In the genomic region with DNA sequence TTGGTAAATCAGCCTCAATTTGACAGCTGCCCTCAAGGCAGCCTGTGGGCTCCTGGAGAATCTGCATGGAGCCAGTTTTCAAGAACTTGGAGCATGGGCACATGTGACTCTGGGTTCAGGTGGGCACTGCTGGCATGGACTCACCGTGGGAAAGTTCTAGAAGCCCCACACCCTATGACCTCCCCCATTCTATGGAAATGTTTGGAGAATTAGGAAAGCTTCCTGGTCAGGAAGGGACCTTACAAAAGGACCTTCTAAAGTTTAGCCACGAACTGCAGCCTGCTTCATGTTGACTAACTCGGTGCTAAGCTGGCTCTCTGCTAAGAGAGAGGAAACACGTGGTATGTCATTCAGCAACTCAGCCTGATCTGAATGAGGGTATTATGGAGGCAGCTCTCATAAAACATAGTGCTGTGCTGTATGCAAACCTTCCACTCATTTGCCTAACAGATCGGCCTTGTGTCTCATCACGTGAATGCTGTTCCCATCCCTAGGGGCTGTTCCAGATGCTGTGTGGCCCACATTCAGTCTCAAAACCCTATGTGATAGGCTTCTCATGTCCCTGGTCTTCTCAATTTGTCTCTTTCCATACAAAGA, we compare ENCODE assay signal across 22 mouse cellular contexts. TPM values are rescaled to one million over a fixed set of nuclear protein-coding genes. Genes with fewer than 3 reads are reported as not detected.
DNase-seq lines count a peak whose midpoint lies in the region; ATAC-seq lines count a peak whose summit lies in the region.
"Had no signal": no experiment of that assay in that cellular context is flagged by ENCODE, and none has a peak within 500 bp of the region (broad histone marks: within the 10 kb centered on the region; RNA-seq: fewer than 3 reads in every experiment).

No protein-coding gene starts in this region.

- H3K4me1 ChIP-seq in midbrain, embryonic 11.5 days (ENCODE audit: control insufficient read depth, insufficient read depth, low read length): no peaks in the 10 kb centered on the region
- no peaks in the 10 kb centered on the region for H3K4me1 ChIP-seq in midbrain, embryonic 13.5 days (replicated peaks)
- H3K4me1 ChIP-seq in limb, embryonic 15.5 days: no peaks in the 10 kb centered on the region
- H3K4me1 ChIP-seq: forebrain, embryonic 12.5 days had no signal

- H3K4me3 ChIP-seq in midbrain, embryonic 11.5 days (ENCODE audit: low read depth, low read length): no peak overlapping the region
- no peak overlapping the region for H3K4me3 ChIP-seq in midbrain, embryonic 13.5 days (replicated peaks)
- no peak overlapping the region for H3K4me3 ChIP-seq in limb, embryonic 15.5 days
- H3K4me3 ChIP-seq: forebrain, embryonic 12.5 days; heart, adult 2 months; layer of hippocampus, adult 2 months had no signal

- H3K4me2 ChIP-seq in midbrain, embryonic 11.5 days: no peak overlapping the region
- H3K4me2 ChIP-seq in midbrain, embryonic 13.5 days (replicated peaks): no peak overlapping the region
- H3K4me2 ChIP-seq in limb, embryonic 15.5 days: no peak overlapping the region
- H3K4me2 ChIP-seq: forebrain, embryonic 12.5 days had no signal

- 83% methylated on average over 6 of the region's 6 CpGs for WGBS in midbrain, embryonic 11.5 days
- WGBS in midbrain, embryonic 13.5 days: 80% methylated on average over 6 of the region's 6 CpGs
- 65% methylated on average over 6 of the region's 6 CpGs for WGBS in limb, embryonic 15.5 days

- no peaks in the 10 kb centered on the region for H3K36me3 ChIP-seq in midbrain, embryonic 11.5 days (ENCODE audit: control insufficient read depth, insufficient read depth, low read length)
- no peaks in the 10 kb centered on the region for H3K36me3 ChIP-seq in midbrain, embryonic 13.5 days
- no peaks in the 10 kb centered on the region for H3K36me3 ChIP-seq in limb, embryonic 15.5 days
- H3K36me3 ChIP-seq: forebrain, embryonic 12.5 days had no signal

- no peak overlapping the region for H3K9ac ChIP-seq in midbrain, embryonic 11.5 days (ENCODE audit: low read length)
- no peak overlapping the region for H3K9ac ChIP-seq in midbrain, embryonic 13.5 days (replicated peaks)
- H3K9ac ChIP-seq in limb, embryonic 15.5 days: no peak overlapping the region
- H3K9ac ChIP-seq: forebrain, embryonic 12.5 days; liver, postnatal 0 days had no signal

- H3K9me3 ChIP-seq in midbrain, embryonic 11.5 days (ENCODE audit: control insufficient read depth, low read length): no peaks in the 10 kb centered on the region
- H3K9me3 ChIP-seq in midbrain, embryonic 13.5 days: no peaks in the 10 kb centered on the region
- no peaks in the 10 kb centered on the region for H3K9me3 ChIP-seq in limb, embryonic 15.5 days

- no peaks in the 10 kb centered on the region for H3K27me3 ChIP-seq in midbrain, embryonic 11.5 days (ENCODE audit: control insufficient read depth, insufficient read depth, low read length)
- no peaks in the 10 kb centered on the region for H3K27me3 ChIP-seq in midbrain, embryonic 13.5 days
- no peaks in the 10 kb centered on the region for H3K27me3 ChIP-seq in limb, embryonic 15.5 days
- H3K27me3 ChIP-seq: forebrain, embryonic 12.5 days had no signal

- DNase-seq in midbrain, embryonic 11.5 days (ENCODE audit: low spot score, missing footprints): peak; percentile 33
- peak; percentile 53 for DNase-seq in T-cell, adult 2 months (ENCODE audit: low spot score)
- DNase-seq in thymus, postnatal 4 days: peak; percentile 41
- no peak for DNase-seq in kidney, postnatal 25 days
- DNase-seq in lung, postnatal 36 days: no peak
- DNase-seq: cerebellum, postnatal 25 days; gastrocnemius, postnatal 14 days; kidney, adult 2 months; kidney, postnatal 10 days; layer of hippocampus, postnatal 36 days; liver, postnatal 0 days; lung, postnatal 10 days; right cerebral cortex, postnatal 4 days had no signal

- ATAC-seq in midbrain, embryonic 11.5 days (ENCODE audit: low FRiP score): no peak
- ATAC-seq in midbrain, embryonic 13.5 days: no peak
- 0 out of 2 replicates have a peak, but pooled peaks have one; percentile 37 for ATAC-seq in limb, embryonic 15.5 days (ENCODE audit: insufficient number of reproducible peaks, low FRiP score, low TSS enrichment, low read depth)
- ATAC-seq: liver, postnatal 0 days had no signal

- H3K27ac ChIP-seq in midbrain, embryonic 11.5 days (ENCODE audit: low read depth, low read length): no peak overlapping the region
- no peak overlapping the region for H3K27ac ChIP-seq in midbrain, embryonic 13.5 days
- peak overlapping the region; percentile 48; the same call in 1 of the 2 replicates for H3K27ac ChIP-seq in limb, embryonic 15.5 days
- H3K27ac ChIP-seq: forebrain, embryonic 12.5 days; heart, adult 2 months; layer of hippocampus, adult 2 months had no signal

RNA-seq across cellular contexts. Expression of a gene that starts 7.2 kb away (rescaled TPM):
- polyA plus RNA-seq in midbrain, embryonic 11.5 days (2014; fragmentation: Nextera tagmentation; extraction: Ambion mirVana): not detected in 2 replicates
- polyA plus RNA-seq in midbrain, embryonic 13.5 days (2015; fragmentation: Nextera tagmentation; extraction: Ambion mirVana): not detected in 2 replicates
- not detected in 2 replicates for polyA plus RNA-seq in limb, embryonic 15.5 days (2015; fragmentation: Nextera tagmentation; extraction: Ambion mirVana)
- polyA plus RNA-seq: forebrain, embryonic 12.5 days; frontal cortex, adult 2 months; heart, adult 2 months; heart, embryonic 16.5 days; kidney, adult 2 months; liver, adult 2 months; liver, postnatal 0 days; neural tube, embryonic 11.5 days had no signal

RNA-seq across cellular contexts. Expression of a gene that starts 29.6 kb away (rescaled TPM):
- polyA plus RNA-seq in midbrain, embryonic 11.5 days (2014; fragmentation: Nextera tagmentation; extraction: Ambion mirVana): 0.18 and 0.22 TPM in 2 replicates
- 0.49 and 0.74 TPM in 2 replicates for polyA plus RNA-seq in midbrain, embryonic 13.5 days (2015; fragmentation: Nextera tagmentation; extraction: Ambion mirVana)
- 0.93 and 1.1 TPM in 2 replicates for polyA plus RNA-seq in limb, embryonic 15.5 days (2015; fragmentation: Nextera tagmentation; extraction: Ambion mirVana)

RNA-seq across cellular contexts. Expression of a gene that starts 29.8 kb away (rescaled TPM):
- 0.54 and 0.71 TPM in 2 replicates for polyA plus RNA-seq in midbrain, embryonic 11.5 days (2014; fragmentation: Nextera tagmentation; extraction: Ambion mirVana)
- 0.98 and 1.2 TPM in 2 replicates for polyA plus RNA-seq in midbrain, embryonic 13.5 days (2015; fragmentation: Nextera tagmentation; extraction: Ambion mirVana)
- polyA plus RNA-seq in limb, embryonic 15.5 days (2015; fragmentation: Nextera tagmentation; extraction: Ambion mirVana): 2.8 and 3.7 TPM in 2 replicates

RNA-seq across cellular contexts. Expression of a gene that starts 36.5 kb away (rescaled TPM):
- polyA plus RNA-seq in midbrain, embryonic 11.5 days (2014; fragmentation: Nextera tagmentation; extraction: Ambion mirVana): not detected in 2 replicates
- polyA plus RNA-seq in midbrain, embryonic 13.5 days (2015; fragmentation: Nextera tagmentation; extraction: Ambion mirVana): not detected in 2 replicates
- polyA plus RNA-seq in limb, embryonic 15.5 days (2015; fragmentation: Nextera tagmentation; extraction: Ambion mirVana): 0.56 and 0.69 TPM in 2 replicates
- polyA plus RNA-seq: forebrain, embryonic 12.5 days; heart, adult 2 months; heart, embryonic 16.5 days; kidney, adult 2 months; liver, adult 2 months; liver, postnatal 0 days; neural tube, embryonic 11.5 days had no signal

RNA-seq across cellular contexts. Expression of a gene that starts 41.9 kb away (rescaled TPM):
- polyA plus RNA-seq in midbrain, embryonic 11.5 days (2014; fragmentation: Nextera tagmentation; extraction: Ambion mirVana): 0.04 TPM in 1 of 2 replicates, not detected in the other
- polyA plus RNA-seq in midbrain, embryonic 13.5 days (2015; fragmentation: Nextera tagmentation; extraction: Ambion mirVana): 0.30 and 0.71 TPM in 2 replicates
- 0.32 and 0.57 TPM in 2 replicates for polyA plus RNA-seq in limb, embryonic 15.5 days (2015; fragmentation: Nextera tagmentation; extraction: Ambion mirVana)
- polyA plus RNA-seq: forebrain, embryonic 12.5 days; liver, adult 2 months had no signal

Comparison
In these comparisons a context has a peak if more than half of its experiments do, and no peak if none do; other contexts are left out.
1. DNase-seq: peak in midbrain, embryonic 11.5 days (single experiment), T-cell, adult 2 months (single experiment) and thymus, postnatal 4 days (single experiment); none in kidney, postnatal 25 days (0 of 2) and lung, postnatal 36 days (single experiment).